In the genomic region with DNA sequence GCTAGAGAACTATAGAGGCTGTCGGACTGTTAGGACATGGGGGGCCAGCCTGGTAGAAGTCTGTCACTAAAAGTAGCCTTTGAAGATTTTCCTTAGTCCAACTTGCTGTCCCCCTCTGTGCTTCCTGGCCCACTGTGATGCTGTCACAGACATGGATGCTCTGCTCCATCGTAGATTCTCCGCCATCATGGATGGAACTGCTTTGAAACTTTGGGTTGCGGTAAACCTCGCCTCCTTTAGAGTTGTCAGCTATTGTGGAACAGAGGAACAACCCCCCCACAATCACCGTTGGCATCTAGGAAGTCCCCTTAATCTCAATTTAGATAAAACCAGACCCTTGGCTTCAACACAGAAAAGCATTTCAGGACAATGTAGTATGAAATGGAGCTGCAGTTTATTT, we compare ENCODE assay signal across 21 mouse cellular contexts. TPM values are rescaled to one million over a fixed set of nuclear protein-coding genes. Genes with fewer than 3 reads are reported as not detected.
DNase-seq lines count a peak whose midpoint lies in the region; ATAC-seq lines count a peak whose summit lies in the region.
"Had no signal": no experiment of that assay in that cellular context is flagged by ENCODE, and none has a peak within 500 bp of the region (broad histone marks: within the 10 kb centered on the region; RNA-seq: fewer than 3 reads in every experiment).

No protein-coding gene starts in this region.

- no peak overlapping the region for H3K27ac ChIP-seq in midbrain, embryonic 11.5 days (ENCODE audit: low read depth, low read length)
- H3K27ac ChIP-seq in midbrain, embryonic 10.5 days (replicated peaks) = no peak overlapping the region

- H3K27me3 ChIP-seq in midbrain, embryonic 11.5 days (ENCODE audit: control insufficient read depth, insufficient read depth, low read length) = no peaks in the 10 kb centered on the region
- H3K27me3 ChIP-seq in midbrain, embryonic 10.5 days (ENCODE audit: low read depth, poor library complexity, severe bottlenecking) = peaks cover 4% of the 10 kb centered on the region; the same call in 1 of the 2 replicates

- no peak overlapping the region for H3K4me2 ChIP-seq in midbrain, embryonic 11.5 days

- H3K4me3 ChIP-seq in midbrain, embryonic 11.5 days (ENCODE audit: low read depth, low read length) = no peak overlapping the region
- H3K4me3 ChIP-seq in midbrain, embryonic 10.5 days = no peak overlapping the region

- peak; percentile 63 for DNase-seq in heart, adult 11 months
- no peak for DNase-seq in heart, postnatal 10 days
- DNase-seq in midbrain, embryonic 11.5 days (ENCODE audit: low spot score, missing footprints) = peak; percentile 53
- DNase-seq in midbrain, embryonic 10.5 days (ENCODE audit: low spot score) = no peak
- DNase-seq: adrenal gland, adult 2 months; adrenal gland, adult 8-10 months; adrenal gland, postnatal 10 days; adrenal gland, postnatal 14 days; adrenal gland, postnatal 25 days; adrenal gland, postnatal 36 days; B cell, adult 2 months; cerebellum, adult 11 months; cerebellum, adult 11-12 months; cerebellum, adult 18-20 months had no signal

- no peaks in the 10 kb centered on the region for H3K9me3 ChIP-seq in midbrain, embryonic 11.5 days (ENCODE audit: control insufficient read depth, low read length)
- H3K9me3 ChIP-seq in midbrain, embryonic 10.5 days (replicated peaks) = no peaks in the 10 kb centered on the region
- H3K9me3 ChIP-seq: G1E had no signal

- peaks cover 5% of the 10 kb centered on the region; the same call in 1 of the 2 replicates for H3K4me1 ChIP-seq in midbrain, embryonic 11.5 days (ENCODE audit: control insufficient read depth, insufficient read depth, low read length)
- peaks cover 12% of the 10 kb centered on the region for H3K4me1 ChIP-seq in midbrain, embryonic 10.5 days

- 91% methylated on average over 6 of the region's 6 CpGs for WGBS in midbrain, embryonic 11.5 days
- 92% methylated on average over 6 of the region's 6 CpGs for WGBS in midbrain, embryonic 10.5 days

- H3K9ac ChIP-seq in midbrain, embryonic 11.5 days (ENCODE audit: low read length) = no peak overlapping the region

- intact Hi-C loops in heart, postnatal 10 days (cut with DNase I) = loop anchor here (10.0 kb wide), 1 partner anchor 370 kb away; a partner anchor contains a TSS

- no peak for ATAC-seq in midbrain, embryonic 11.5 days (ENCODE audit: low FRiP score)
- ATAC-seq: activated CD4-positive, CD25-positive, alpha-beta regulatory T cell, adult 4 months; CD4-positive, CD25-positive, alpha-beta regulatory T cell, adult 4 months; Patski had no signal

- H3K36me3 ChIP-seq in midbrain, embryonic 11.5 days (ENCODE audit: control insufficient read depth, insufficient read depth, low read length) = no peaks in the 10 kb centered on the region
- H3K36me3 ChIP-seq in midbrain, embryonic 10.5 days = no peaks in the 10 kb centered on the region
- H3K36me3 ChIP-seq: G1E had no signal

RNA-seq across cellular contexts. Expression of a gene that starts 22.2 kb away (rescaled TPM):
- total RNA-seq in heart, postnatal 10 days (2021) = not detected
- 0.15 and 0.16 TPM in 2 replicates for polyA plus RNA-seq in midbrain, embryonic 11.5 days (2014; fragmentation: Nextera tagmentation; extraction: Ambion mirVana)
- polyA plus RNA-seq in midbrain, embryonic 10.5 days (2016; fragmentation: Nextera tagmentation; extraction: Ambion mirVana) = 0.14 and 0.21 TPM in 2 replicates
- total RNA-seq: adrenal gland, postnatal 10 days; adrenal gland, postnatal 14 days; CH12.LX; MEL had no signal
- polyA plus RNA-seq: activated CD4-positive, CD25-positive, alpha-beta regulatory T cell, adult 4 months; C2C12; CD4-positive, CD25-positive, alpha-beta regulatory T cell, adult 4 months; G1E; Patski had no signal

RNA-seq across cellular contexts. Expression of a gene that starts 46.1 kb away (rescaled TPM):
- total RNA-seq in heart, postnatal 10 days (2021) = under 1 TPM; 0.10 to 0.22 TPM
- 0.12 and 0.37 TPM in 2 replicates for polyA plus RNA-seq in midbrain, embryonic 11.5 days (2014; fragmentation: Nextera tagmentation; extraction: Ambion mirVana)
- polyA plus RNA-seq in midbrain, embryonic 10.5 days (2016; fragmentation: Nextera tagmentation; extraction: Ambion mirVana) = 0.06 and 0.32 TPM in 2 replicates
- total RNA-seq: adrenal gland, postnatal 25 days; G1E; MEL had no signal
- polyA plus RNA-seq: activated CD4-positive, CD25-positive, alpha-beta regulatory T cell, adult 4 months; CD4-positive, CD25-positive, alpha-beta regulatory T cell, adult 4 months; G1E had no signal

Comparison
In these comparisons a context has a peak if more than half of its experiments do, and no peak if none do; other contexts are left out.
1. DNase-seq: peak in heart, adult 11 months (single experiment) and midbrain, embryonic 11.5 days (single experiment); none in heart, postnatal 10 days (0 of 2) and midbrain, embryonic 10.5 days (single experiment).